Mouse (Mus musculus) forebrain, embryonic 13.5 days (tissue): ENCODE measurements around the gene Gm45140. TPM values are rescaled to one million over a fixed set of nuclear protein-coding genes. Genes with fewer than 3 reads are reported as not detected.

Experiments
- ATAC-seq: fragments of 200-750 bp; cut with Nextera tagmentation; 2 replicates; pipeline ENCODE4 v1.8.0; 2017
- H3K27ac ChIP-seq: fragments of 300-500 bp; sonication (generic); 2 replicates; pipeline ENCODE4 v1.5.1; 2015; ENCODE audit warnings: inconsistent platforms, mild to moderate bottlenecking, moderate library complexity
- H3K27me3 ChIP-seq: fragments of 300-500 bp; sonication (generic); 2 replicates; pipeline ENCODE4 v1.6.1; 2015; ENCODE audit warnings: mild to moderate bottlenecking, inconsistent platforms
- H3K36me3 ChIP-seq: fragments of 300-500 bp; sonication (generic); 2 replicates; pipeline ENCODE4 v1.6.1; 2015; ENCODE audit warnings: mild to moderate bottlenecking, inconsistent platforms; ENCODE audit not compliant: poor library complexity, severe bottlenecking
- H3K4me1 ChIP-seq: fragments of 300-500 bp; sonication (generic); 2 replicates; pipeline ENCODE4 v1.6.1; 2015; ENCODE audit warnings: inconsistent platforms
- H3K4me2 ChIP-seq: fragments of 300-500 bp; sonication (generic); 2 replicates; pipeline ENCODE4 v1.6.1; 2015; ENCODE audit warnings: inconsistent platforms, mild to moderate bottlenecking, moderate library complexity
- H3K4me3 ChIP-seq: fragments of 300-500 bp; sonication (generic); 2 replicates; pipeline ENCODE4 v1.5.1; 2015; ENCODE audit warnings: mild to moderate bottlenecking, inconsistent platforms
- H3K9ac ChIP-seq: fragments of 300-500 bp; sonication (generic); 2 replicates; pipeline ENCODE4 v1.6.1; 2015; ENCODE audit warnings: mild to moderate bottlenecking, inconsistent platforms
- H3K9me3 ChIP-seq: fragments of 300-500 bp; sonication (generic); replicated peaks from 2 replicates; pipeline ENCODE4 v1.6.1; 2016; ENCODE audit warnings: inconsistent platforms
- WGBS: fragments of 180-500 bp; shearing (Covaris S2); methylation state at CpG from one replicate; pipeline ENCODE4 v1.1.7; 2015; 5-methylcytosine and 5-hydroxymethylcytosine counted together
- polyA plus RNA-seq: library from polyadenylated mRNA; unstranded; fragments of >200 nt; fragmentation: Nextera tagmentation; extraction: Ambion mirVana; gene quantifications from 2 replicates; pipeline ENCODE4 v1.2.1, GENCODE M21; 2015

Gene Gm45140
- polyA plus RNA-seq, 1 experiment from 2014 or later = 1.4 TPM

GRCm38 (mm10) chr6:87740496-87740895 lies 95.1 kb downstream of the Gm45140 start:
- ATAC-seq = no peak
- no peak overlapping the region for H3K4me3 ChIP-seq
- H3K4me2 ChIP-seq = no peak overlapping the region
- H3K9ac ChIP-seq = no peak overlapping the region
- H3K27ac ChIP-seq = no peak overlapping the region
- no peaks in the 10 kb centered on the region for H3K36me3 ChIP-seq
- H3K27me3 ChIP-seq = 0 out of 2 replicates have a peak, but pooled peaks cover 7% of the 10 kb centered on the region
- no peaks in the 10 kb centered on the region for H3K9me3 ChIP-seq
- peaks cover 8% of the 10 kb centered on the region; the same call in 1 of the 2 replicates for H3K4me1 ChIP-seq

- Histone ChIP-seq H3K27ac (no peak overlapping the region), H3K27me3 (peaks cover 13% of the 10 kb centered on the region)
- 63% methylated on average over 6 of the region's 6 CpGs for WGBS
These were observed 95.7 kb downstream of the Gm45140 start for GRCm38 (mm10) chr6:87739898-87740297.

More at GRCm38 (mm10) chr6:87739898-87740297, 95.7 kb downstream of the Gm45140 start:
- ATAC-seq = no peak
- Histone ChIP-seq H3K9me3 (no peaks in the 10 kb centered on the region), H3K4me3 (no peak overlapping the region), H3K4me1 (peaks cover 8% of the 10 kb centered on the region; the same call in 1 of the 2 replicates), H3K9ac (no peak overlapping the region), H3K4me2 (no peak overlapping the region), H3K36me3 (no peaks in the 10 kb centered on the region)

Other genes starting within 250 kb of the Gm45140 start
- 5.0 and 5.9 TPM in 2 replicates for gene Prokr1, start 245.1 kb downstream of the Gm45140 start, polyA plus RNA-seq
- gene Aplf, start 163.6 kb downstream of the Gm45140 start, polyA plus RNA-seq = 12.7 and 12.9 TPM in 2 replicates
- 0.96 and 1.1 TPM in 2 replicates for gene Efcc1, start 104.9 kb downstream of the Gm45140 start, polyA plus RNA-seq
- gene Gp9, start 57.7 kb downstream of the Gm45140 start, polyA plus RNA-seq = 0.77 and 0.89 TPM in 2 replicates
- 7.4 and 7.9 TPM in 2 replicates for gene Rab43, start 23.6 kb downstream of the Gm45140 start, polyA plus RNA-seq
- gene Isy1, start 3.0 kb upstream of the Gm45140 start, polyA plus RNA-seq = 46.5 and 49.8 TPM in 2 replicates
- 949 and 1,006 TPM in 2 replicates for gene Cnbp, start 15.3 kb upstream of the Gm45140 start, polyA plus RNA-seq
- 133 and 151 TPM in 2 replicates for gene Copg1, start 52.0 kb upstream of the Gm45140 start, polyA plus RNA-seq
- 54.6 and 60.4 TPM in 2 replicates for gene Hmces, start 78.1 kb upstream of the Gm45140 start, polyA plus RNA-seq
- gene H1fx, start 145.8 kb upstream of the Gm45140 start, polyA plus RNA-seq = 29.4 and 34.9 TPM in 2 replicates
- gene Rab7, start 209.5 kb upstream of the Gm45140 start, polyA plus RNA-seq = 233 and 248 TPM in 2 replicates
- gene Rpn1, start 248.7 kb upstream of the Gm45140 start, polyA plus RNA-seq = 212 and 246 TPM in 2 replicates